Mouse (Mus musculus): ENCODE measurements around the gene Baiap2l1.

Baiap2l1 gene

GRCm38 (mm10) chr5:144286591-144287266 lies 71.2 kb downstream of the Baiap2l1 start:
- peak; percentile 40 for DNase-seq (ENCODE audit: low read depth)

DNA sequence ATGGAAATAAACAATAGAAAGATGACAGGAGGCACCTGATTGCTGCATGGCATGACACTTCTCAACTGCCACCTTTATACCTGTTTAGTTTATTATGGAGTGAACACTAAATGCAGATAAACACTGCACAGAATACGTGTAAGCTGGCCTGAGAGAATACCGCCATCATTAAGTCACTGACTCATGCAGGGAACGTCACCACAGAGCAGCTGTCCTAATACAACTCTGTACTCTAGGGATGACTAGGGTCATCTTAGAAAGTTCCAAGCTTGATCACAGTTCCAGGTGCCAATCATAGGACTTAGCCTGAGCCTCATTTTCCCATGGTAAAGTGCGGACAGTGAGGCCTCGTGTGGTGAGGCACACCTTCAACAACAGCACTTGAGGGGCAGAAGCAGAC lies 73.3 kb downstream of the Baiap2l1 start:
- DNase-seq (ENCODE audit: low read depth), result no peak

- peak; percentile 68 for DNase-seq (ENCODE audit: low read depth)
Observed at GRCm38 (mm10) chr5:144283551-144284031, 74.3 kb downstream of the Baiap2l1 start.

- peak; percentile 31 for DNase-seq (ENCODE audit: low read depth)
Observed at GRCm38 (mm10) chr5:144282470-144283260, 75.2 kb downstream of the Baiap2l1 start.

GRCm38 (mm10) chr5:144279926-144280325 lies 78.0 kb downstream of the Baiap2l1 start:
- DNase-seq (ENCODE audit: low read depth), result no peak

DNA sequence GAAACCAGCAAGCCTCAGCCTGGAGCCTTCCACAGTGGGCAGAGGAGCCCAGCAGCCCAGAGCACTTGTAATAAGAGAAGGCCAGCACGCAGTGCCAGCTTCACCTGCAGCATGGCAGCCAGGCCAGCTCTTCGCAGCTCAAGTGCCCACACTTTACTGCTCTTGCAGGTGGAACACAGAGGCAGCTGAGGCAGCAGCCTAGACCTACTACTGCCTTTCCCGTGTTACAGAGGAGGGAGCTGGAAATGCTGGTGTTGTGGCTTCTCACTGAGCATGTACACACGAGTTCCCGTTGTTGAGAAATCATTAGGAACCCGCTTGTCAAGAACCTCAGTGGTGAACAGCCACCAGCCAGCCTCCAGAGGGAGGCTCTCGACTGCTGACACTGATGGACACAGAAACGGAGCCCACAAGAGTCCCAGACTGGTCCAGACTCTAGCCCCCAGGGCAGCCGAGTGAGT lies 78.8 kb downstream of the Baiap2l1 start:
- DNase-seq (ENCODE audit: low read depth), result no peak

GRCm38 (mm10) chr5:144278374-144278960 lies 79.4 kb downstream of the Baiap2l1 start:
- DNase-seq (ENCODE audit: low read depth), result no peak

GRCm38 (mm10) chr5:144276898-144277630 lies 80.8 kb downstream of the Baiap2l1 start:
- DNase-seq (ENCODE audit: low read depth), result peak; percentile 31

DNA sequence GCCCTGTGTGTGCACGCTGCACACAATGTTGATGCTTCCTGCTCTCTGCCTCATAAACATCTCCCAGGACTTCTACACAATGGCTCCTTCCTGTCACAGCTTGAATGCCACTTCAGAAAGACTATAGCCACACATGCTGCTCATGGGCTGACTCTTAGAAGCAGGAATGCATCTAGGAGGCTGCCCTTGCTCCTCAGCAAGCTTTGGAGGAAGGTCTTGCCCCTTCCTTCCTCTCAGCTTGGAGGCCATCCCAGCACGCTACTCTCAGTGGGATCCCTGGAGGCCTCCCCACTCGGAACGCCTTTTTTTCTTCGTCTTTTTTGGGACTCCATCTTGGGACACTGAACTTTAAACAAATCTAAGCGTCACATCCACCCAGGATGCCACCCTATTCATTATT lies 83.0 kb downstream of the Baiap2l1 start:
- no peak for DNase-seq (ENCODE audit: low read depth)

- DNase-seq (ENCODE audit: low read depth), result no peak
Observed at GRCm38 (mm10) chr5:144271772-144272171, 86.1 kb downstream of the Baiap2l1 start.

- DNase-seq (ENCODE audit: low read depth), result no peak
Observed at GRCm38 (mm10) chr5:144271118-144271517, 86.8 kb downstream of the Baiap2l1 start.

- no peak for DNase-seq (ENCODE audit: low read depth)
Observed at GRCm38 (mm10) chr5:144270420-144270819, 87.5 kb downstream of the Baiap2l1 start.

DNA sequence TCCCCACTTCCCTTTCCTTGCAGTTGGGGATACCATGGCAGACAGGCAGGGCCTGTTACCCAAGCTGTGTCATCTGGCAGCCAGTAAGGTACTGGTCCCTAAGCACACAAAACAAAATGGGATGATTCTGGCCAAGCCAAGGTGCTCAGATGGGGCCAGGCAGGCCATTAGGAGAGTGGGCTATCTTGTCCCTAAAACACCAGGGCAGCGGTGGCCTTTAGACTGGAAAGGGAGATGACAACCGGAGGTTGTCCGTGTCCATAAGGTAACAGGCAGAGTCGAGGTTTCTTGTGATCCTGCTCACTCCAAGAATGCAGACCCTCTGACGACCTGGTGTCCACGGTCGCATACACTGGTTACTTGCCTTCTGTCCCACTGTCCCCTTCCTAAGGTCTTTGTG lies 88.0 kb downstream of the Baiap2l1 start:
- DNase-seq (ENCODE audit: low read depth), result no peak

DNA sequence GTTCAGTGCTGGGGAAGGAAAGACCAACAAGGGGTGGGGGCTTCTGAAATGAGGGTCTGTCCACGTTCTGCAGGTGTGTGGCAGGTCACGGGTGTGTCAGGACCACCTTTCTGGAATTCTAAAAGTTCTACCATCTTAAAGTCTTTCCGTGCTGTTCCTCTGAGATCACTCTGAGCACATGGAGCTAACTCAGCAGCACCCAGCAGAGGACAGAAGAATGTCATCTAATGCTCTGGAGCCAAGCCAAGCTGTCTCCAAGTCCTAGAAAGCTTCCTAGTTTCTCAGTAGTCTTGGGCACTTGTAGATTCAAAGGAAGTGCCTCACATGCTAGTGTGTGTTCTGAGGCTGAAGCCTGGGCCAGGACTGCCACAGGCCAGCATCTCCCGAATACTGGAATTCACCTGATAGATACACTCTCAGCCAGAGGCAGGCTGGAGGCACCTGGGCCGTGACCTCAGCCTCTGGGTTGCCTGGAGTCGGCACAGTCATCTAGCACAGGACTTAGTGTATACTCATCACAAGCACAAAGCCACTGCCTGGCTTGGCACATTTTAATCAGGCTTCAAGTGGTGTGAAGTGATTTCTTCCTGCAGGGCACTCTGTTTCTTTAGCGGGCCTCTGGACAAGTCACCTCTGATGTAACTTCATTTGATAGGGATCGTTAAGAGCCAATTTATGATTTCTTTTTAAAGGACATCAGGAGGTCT lies 90.2 kb downstream of the Baiap2l1 start:
- DNase-seq (ENCODE audit: low read depth), result no peak

- no peak for DNase-seq (ENCODE audit: low read depth)
Observed at GRCm38 (mm10) chr5:144263496-144263895, 94.4 kb downstream of the Baiap2l1 start.

GRCm38 (mm10) chr5:144263082-144263481 lies 94.8 kb downstream of the Baiap2l1 start:
- no peak for DNase-seq (ENCODE audit: low read depth)

GRCm38 (mm10) chr5:144261829-144262228 lies 96.1 kb downstream of the Baiap2l1 start:
- DNase-seq (ENCODE audit: low read depth), result no peak

GRCm38 (mm10) chr5:144261309-144261708 lies 96.6 kb downstream of the Baiap2l1 start:
- DNase-seq (ENCODE audit: low read depth), result no peak

DNA sequence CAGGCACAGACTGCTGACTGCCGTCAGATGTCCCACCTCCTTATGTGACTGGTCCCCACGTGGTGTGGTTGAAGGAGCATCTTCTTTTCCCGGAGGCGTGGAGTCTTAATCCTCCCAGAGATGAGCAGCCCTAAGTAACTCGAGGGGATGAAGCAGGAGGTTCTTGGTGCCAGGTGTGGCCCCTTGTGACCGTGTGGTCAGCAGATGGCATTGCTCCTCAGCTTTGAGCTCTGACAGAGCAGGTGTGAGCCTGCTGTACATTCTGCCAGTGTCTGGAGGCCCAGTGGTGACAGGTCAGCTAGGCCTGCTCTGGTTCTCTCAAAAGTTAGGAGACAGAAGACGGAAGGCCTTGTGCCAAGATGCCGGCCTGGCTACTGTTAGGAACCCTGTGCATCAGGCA lies 97.4 kb downstream of the Baiap2l1 start:
- DNase-seq (ENCODE audit: low read depth), result no peak

- no peak for DNase-seq (ENCODE audit: low read depth)
Observed at GRCm38 (mm10) chr5:144259228-144259627, 98.7 kb downstream of the Baiap2l1 start.

DNA sequence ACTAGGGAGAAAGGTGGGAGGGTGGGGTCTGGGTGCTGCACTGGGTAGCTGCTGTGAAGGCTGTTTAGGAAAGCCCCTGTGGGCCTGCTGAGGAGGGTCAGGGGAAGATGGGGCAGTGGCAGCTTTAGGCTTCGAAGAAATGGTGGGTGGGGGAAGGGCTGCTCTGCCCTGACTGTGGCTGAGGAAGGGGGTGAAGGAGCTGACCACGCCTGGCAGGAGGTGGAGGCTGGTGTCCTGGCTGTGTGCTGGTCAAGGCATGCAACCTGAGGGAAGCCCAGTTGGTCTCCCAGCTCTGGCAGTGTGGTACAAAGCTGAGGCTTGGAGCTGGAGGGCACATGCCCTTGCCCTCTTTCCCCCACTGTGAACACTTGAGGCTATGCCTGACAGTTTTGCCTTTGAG lies 99.2 kb downstream of the Baiap2l1 start:
- no peak for DNase-seq (ENCODE audit: low read depth)
